Mouse (Mus musculus) liver, adult 2 months (tissue): ENCODE data around the gene Gm11034.

ENCODE experiments used
- CTCF ChIP-seq: fragments of 200-500 bp; IDR thresholded peaks from 2 replicates; pipeline ENCODE4 v1.5.1; 2011; ENCODE audit warnings: low read depth, low read length, control low read depth
- POLR2A ChIP-seq: fragments of 200-500 bp; IDR thresholded peaks from 2 replicates; pipeline ENCODE4 v1.6.1; 2011; ENCODE audit warnings: low read length, control low read depth; ENCODE audit not compliant: insufficient read depth; ENCODE audit errors: extremely low read depth

- TF ChIP-seq POLR2A (no peak), CTCF (no peak)
Observed at GRCm38 (mm10) chr8:72262756-72263155, 49.3 kb upstream of the Gm11034 start.
